In genomic region chr10:86810000-86810399, GRCm38 (mm10) we compare ENCODE assay signal across 25 mouse cellular contexts. TPM values are rescaled to one million over a fixed set of nuclear protein-coding genes. Genes with fewer than 3 reads are reported as not detected.
DNase-seq lines count a peak whose midpoint lies in the region; ATAC-seq and TF ChIP-seq lines count a peak whose summit lies in the region.
"Had no signal": no experiment of that assay in that cellular context is flagged by ENCODE, and none has a peak within 500 bp of the region (broad histone marks: within the 10 kb centered on the region; RNA-seq: fewer than 3 reads in every experiment).

No protein-coding gene starts in this region.

- no peak overlapping the region for H3K4me3 ChIP-seq in layer of hippocampus, adult 2 months
- H3K4me3 ChIP-seq: embryonic facial prominence, embryonic 15.5 days; forebrain, embryonic 10.5 days; hindbrain, embryonic 12.5 days; kidney, embryonic 15.5 days; limb, embryonic 13.5 days; midbrain, embryonic 15.5 days had no signal

- ATAC-seq in CD4-positive, CD25-positive, alpha-beta regulatory T cell, adult 4 months = peak; percentile 43
- ATAC-seq: intestine, embryonic 16.5 days; midbrain, embryonic 15.5 days had no signal

- no peak for TF ChIP-seq CTCF in layer of hippocampus, adult 2 months (conservative IDR thresholded peaks at IDR 0.05)

- peak overlapping the region; percentile 71; the same call in 1 of the 2 replicates for H3K27ac ChIP-seq in layer of hippocampus, adult 2 months
- H3K27ac ChIP-seq: embryonic facial prominence, embryonic 15.5 days; forebrain, embryonic 10.5 days; hindbrain, embryonic 12.5 days; kidney, embryonic 15.5 days; limb, embryonic 13.5 days; liver, embryonic 14.5 days; midbrain, embryonic 15.5 days had no signal

- peak; percentile 34 for DNase-seq in cerebellum, adult 9-11 months
- no peak for DNase-seq in cerebellum, adult 8-10 months
- DNase-seq in layer of hippocampus, adult 2 months (ENCODE audit: low spot score in 2 of 2) = peak in 1 of 2 experiments; percentile 26
- no peak for DNase-seq in layer of hippocampus, adult 9-10 months (ENCODE audit: low spot score)
- DNase-seq in gastrocnemius, postnatal 36 days = peak; percentile 27 to 44
- no peak for DNase-seq in kidney, postnatal 36 days
- DNase-seq: adrenal gland, postnatal 36 days; embryo, embryonic 11 days; heart, postnatal 10 days; lung, postnatal 10 days; retina, postnatal 1 day; thymus, adult 2 months had no signal

- intact Hi-C loops in gastrocnemius, postnatal 36 days (cut with DNase I) = no loop called here

RNA-seq across cellular contexts. Expression of gene Nt5dc3, which starts 31.2 kb away (rescaled TPM):
- 100 to 1,000 TPM; 126 to 148 TPM for total RNA-seq in layer of hippocampus, adult 2 months (2021)
- 1 to 10 TPM; 1.4 to 2.6 TPM for polyA plus RNA-seq in CD4-positive, CD25-positive, alpha-beta regulatory T cell, adult 4 months (2017; shearing (Covaris generic))
- 10 to 100 TPM; 44.4 to 53.9 TPM for total RNA-seq in gastrocnemius, postnatal 36 days (2021)

RNA-seq across cellular contexts. Expression of gene Gm49358, which starts 46.2 kb away (rescaled TPM):
- total RNA-seq in layer of hippocampus, adult 2 months (2021) = 10 to 100 TPM; 42.5 to 54.0 TPM
- not detected for polyA plus RNA-seq in CD4-positive, CD25-positive, alpha-beta regulatory T cell, adult 4 months (2017; shearing (Covaris generic))
- 10 to 100 TPM; 20.2 to 20.3 TPM for total RNA-seq in gastrocnemius, postnatal 36 days (2021)
- total RNA-seq: megakaryocyte, adult 5-6 weeks had no signal
- polyA plus RNA-seq: C2C12; embryonic facial prominence, embryonic 15.5 days; forebrain, embryonic 10.5 days; hindbrain, embryonic 12.5 days; intestine, embryonic 16.5 days; kidney, embryonic 15.5 days; liver, embryonic 14.5 days; midbrain, embryonic 15.5 days; stomach, embryonic 14.5 days; thymus, adult 2 months; urinary bladder, adult 2 months had no signal

Comparison
In these comparisons a context has a peak if more than half of its experiments do, and no peak if none do; other contexts are left out.
1. DNase-seq: peak in cerebellum, adult 9-11 months (single experiment) and gastrocnemius, postnatal 36 days (2 of 2); none in cerebellum, adult 8-10 months (single experiment), layer of hippocampus, adult 9-10 months (single experiment) and kidney, postnatal 36 days (0 of 2).